Mouse (Mus musculus) bone marrow macrophage, adult 2 months (primary cell): ENCODE results near the gene Zdhhc1.

ENCODE experiments used
- CTCF ChIP-seq: IDR thresholded peaks from 2 replicates; pipeline ENCODE4 v1.5.1; 2012; ENCODE audit warnings: low read depth, mild to moderate bottlenecking, low read length, moderate library complexity
- POLR2A ChIP-seq: IDR thresholded peaks from 2 replicates; pipeline ENCODE4 v1.6.1; 2012; ENCODE audit warnings: mild to moderate bottlenecking, low read depth, low read length, borderline replicate concordance

DNA sequence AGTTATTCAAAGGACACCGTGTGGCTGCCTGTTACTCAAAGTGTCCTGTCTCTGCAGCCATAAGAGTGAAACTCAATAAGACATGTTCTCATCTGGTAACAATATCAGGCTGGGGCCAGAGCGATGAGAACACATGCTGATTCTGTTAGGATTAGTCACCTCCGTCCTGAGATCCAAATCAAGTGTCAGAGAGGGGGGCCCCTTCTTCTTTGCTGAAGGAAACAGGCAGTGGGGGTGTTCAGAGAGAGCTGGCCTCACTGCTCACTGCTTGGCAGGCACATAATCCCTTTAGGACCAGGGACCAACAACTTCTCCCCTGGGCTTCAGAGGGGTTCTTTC lies 12.7 kb downstream of the Zdhhc1 start:
- TF ChIP-seq POLR2A (no peak), CTCF (no peak)
